Comparison of ENCODE assay signal across 18 mouse cellular contexts in the genomic region with DNA sequence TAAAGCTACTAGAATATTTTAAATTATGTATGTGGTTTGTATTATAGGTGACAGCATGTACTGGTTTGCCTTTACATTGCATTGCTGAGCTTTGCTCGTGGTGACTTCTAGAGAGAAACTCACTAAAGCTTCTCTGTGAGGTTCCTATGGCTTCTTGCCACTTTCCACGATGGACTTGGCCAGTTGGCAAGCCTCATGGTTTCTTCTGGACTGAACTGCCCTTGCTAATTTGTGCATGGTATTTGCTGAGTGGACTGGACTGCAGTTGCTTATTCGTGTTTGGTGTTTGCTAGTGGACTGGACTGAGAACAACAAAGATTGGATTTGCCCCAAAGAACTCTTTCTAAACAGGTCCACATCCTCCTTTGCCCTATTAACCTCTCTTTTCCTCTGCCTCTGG. TPM values are rescaled to one million over a fixed set of nuclear protein-coding genes. Genes with fewer than 3 reads are reported as not detected.
DNase-seq lines count a peak whose midpoint lies in the region; TF ChIP-seq lines count a peak whose summit lies in the region.
"Had no signal": no experiment of that assay in that cellular context is flagged by ENCODE, and none has a peak within 500 bp of the region (broad histone marks: within the 10 kb centered on the region; RNA-seq: fewer than 3 reads in every experiment).

No protein-coding gene starts in this region.

- intact Hi-C loops in gastrocnemius, adult 2 months (cut with DNase I): no loop called here
- intact Hi-C loops in gastrocnemius, postnatal 14 days (cut with DNase I; ENCODE audit: low total_unique reads): no loop called here

- no peak for TF ChIP-seq CTCF in gastrocnemius, adult 2 months (IDR thresholded peaks at IDR 0.05)

- H3K4me3 ChIP-seq in gastrocnemius, adult 2 months: no peak overlapping the region
- H3K4me3 ChIP-seq: embryonic facial prominence, embryonic 13.5 days; hindbrain, embryonic 12.5 days; limb, embryonic 12.5 days; liver, embryonic 13.5 days; lung, embryonic 15.5 days; myocyte had no signal

- no peak overlapping the region; the same call in 1 of the 2 replicates for H3K27ac ChIP-seq in gastrocnemius, adult 2 months
- H3K27ac ChIP-seq: embryonic facial prominence, embryonic 13.5 days; hindbrain, embryonic 12.5 days; limb, embryonic 12.5 days; liver, embryonic 13.5 days; lung, embryonic 15.5 days had no signal

- peak; percentile 27 for DNase-seq in gastrocnemius, adult 2 months
- no peak for DNase-seq in gastrocnemius, postnatal 14 days
- DNase-seq in kidney, adult 11 months: peak; percentile 79
- DNase-seq in kidney, postnatal 10 days: no peak
- DNase-seq in lung, postnatal 10 days: peak; percentile 22
- no peak for DNase-seq in lung, postnatal 25 days (ENCODE audit: low spot score)
- DNase-seq in right cerebral cortex, postnatal 10 days (ENCODE audit: low spot score in 2 of 2): no peak
- DNase-seq: adrenal gland, adult 2 months; B cell, adult 2 months; liver, embryonic 13.5 days; midbrain, embryonic 14.5 days; right cerebral cortex, postnatal 14 days; thymus, postnatal 36 days had no signal

RNA-seq across cellular contexts. Expression of a gene that starts 55.6 kb away (rescaled TPM):
- total RNA-seq in gastrocnemius, adult 2 months (2021): 10 to 100 TPM; 11.4 to 19.4 TPM
- 10 to 100 TPM; 13.5 to 14.4 TPM for total RNA-seq in gastrocnemius, postnatal 14 days (2021)

Comparison
In these comparisons a context has a peak if more than half of its experiments do, and no peak if none do; other contexts are left out.
1. DNase-seq: peak in gastrocnemius, adult 2 months (single experiment), kidney, adult 11 months (single experiment) and lung, postnatal 10 days (single experiment); none in gastrocnemius, postnatal 14 days (single experiment), kidney, postnatal 10 days (single experiment), lung, postnatal 25 days (single experiment) and right cerebral cortex, postnatal 10 days (0 of 2).